Mouse (Mus musculus) heart, postnatal 0 days (tissue): ENCODE results near the gene Grn. TPM values are rescaled to one million over a fixed set of nuclear protein-coding genes. Genes with fewer than 3 reads are reported as not detected.

ENCODE experiments used
- ATAC-seq: fragments of 200-750 bp; cut with Nextera tagmentation; 2 replicates; pipeline ENCODE4 v1.8.0; 2017; ENCODE audit warnings: low read depth, moderate number of reproducible peaks, moderate library complexity; ENCODE audit not compliant: insufficient read depth
- DNase-seq: peaks from one replicate; pipeline ENCODE4 v3.0.0-alpha.2; 2016; ENCODE audit warnings: low spot score
- H3K27ac ChIP-seq: fragments of 300-500 bp; sonication (generic); 2 replicates; pipeline ENCODE4 v1.5.1; 2014; ENCODE audit warnings: low read depth, mild to moderate bottlenecking
- H3K27me3 ChIP-seq: fragments of 300-500 bp; sonication (generic); 2 replicates; pipeline ENCODE4 v1.6.1; 2014; ENCODE audit warnings: low read length, mixed read lengths; ENCODE audit not compliant: control insufficient read depth, insufficient read depth
- H3K36me3 ChIP-seq: fragments of 300-500 bp; sonication (generic); replicated peaks from 2 replicates; pipeline ENCODE4 v1.6.1; 2014; ENCODE audit warnings: low read length, mixed read lengths; ENCODE audit not compliant: control insufficient read depth, insufficient read depth
- H3K4me1 ChIP-seq: fragments of 300-500 bp; sonication (generic); 2 replicates; pipeline ENCODE4 v1.6.1; 2014; ENCODE audit warnings: antibody characterized with exemption; ENCODE audit not compliant: control insufficient read depth, insufficient read depth
- H3K4me2 ChIP-seq: fragments of 300-500 bp; sonication (generic); 2 replicates; pipeline ENCODE4 v1.6.1; 2014; ENCODE audit warnings: low read depth, mild to moderate bottlenecking, low read length, moderate library complexity
- H3K4me3 ChIP-seq: fragments of 300-500 bp; sonication (generic); 2 replicates; pipeline ENCODE4 v1.5.1; 2014; ENCODE audit warnings: low read depth, low read length
- H3K9ac ChIP-seq: fragments of 300-500 bp; sonication (generic); replicated peaks from 2 replicates; pipeline ENCODE4 v1.6.1; 2014; ENCODE audit warnings: low read depth, low read length, mixed read lengths
- H3K9me3 ChIP-seq: fragments of 300-500 bp; sonication (generic); replicated peaks from 2 replicates; pipeline ENCODE4 v1.6.1; 2016; ENCODE audit warnings: low read length; ENCODE audit not compliant: control insufficient read depth
- CTCF ChIP-seq: IDR thresholded peaks from 2 replicates; pipeline ENCODE4 v1.5.1; 2016; ENCODE audit warnings: antibody characterized with exemption, control low read depth, low read depth
- EP300 ChIP-seq: IDR thresholded peaks from 2 replicates; pipeline ENCODE4 v1.6.1; 2016; ENCODE audit warnings: antibody characterized with exemption, low read depth
- WGBS: fragments of 180-500 bp; shearing (Covaris S2); extraction: QIAGEN DNeasy Blood & Tissue Kit; methylation state at CpG from one replicate; pipeline ENCODE4 v1.1.7; 2014; 5-methylcytosine and 5-hydroxymethylcytosine counted together
- polyA plus RNA-seq: library from polyadenylated mRNA; unstranded; fragments of >200 nt; fragmentation: Nextera tagmentation; extraction: Ambion mirVana; gene quantifications from 2 replicates; pipeline ENCODE4 v1.2.1, GENCODE M21; 2015
- total RNA-seq: library from RNA; depleted of rRNA; stranded (reverse); fragments of >200 nt; gene quantifications from 2 replicates; pipeline ENCODE4 v1.2.3, GENCODE M21; 2014; ENCODE audit warnings: low replicate concordance

Grn gene
- total and polyA plus RNA-seq, 2 experiments from 2014 or later: 134 to 176 TPM

GRCm38 (mm10) chr11:102429551-102429950 lies 564 bp upstream of the Grn start:
- ATAC-seq (no peak), DNase-seq (no peak)
- Histone ChIP-seq H3K4me3 (peak overlapping the region; percentile 89), H3K27ac (peak overlapping the region; percentile 91), H3K4me1 (peaks cover 16% of the 10 kb centered on the region; the same call in 1 of the 2 replicates), H3K4me2 (peak overlapping the region; percentile 99), H3K27me3 (no peaks in the 10 kb centered on the region), H3K36me3 (no peaks in the 10 kb centered on the region; the same call in 1 of the 2 replicates), H3K9ac (peak overlapping the region; percentile 66), H3K9me3 (no peaks in the 10 kb centered on the region)
- WGBS: 19% methylated on average over 3 of the region's 3 CpGs
- no peak for TF ChIP-seq CTCF
- no peak for TF ChIP-seq EP300

GRCm38 (mm10) chr11:102431018-102431645 lies 1.0 kb downstream of the Grn start:
- Histone ChIP-seq H3K36me3 (peaks cover 15% of the 10 kb centered on the region), H3K9ac (peak overlapping the region; percentile 66), H3K4me2 (peak overlapping the region; percentile 99), H3K27ac (peak overlapping the region; percentile 91), H3K27me3 (no peaks in the 10 kb centered on the region), H3K4me1 (peaks cover 16% of the 10 kb centered on the region; the same call in 1 of the 2 replicates), H3K4me3 (peak overlapping the region; percentile 89), H3K9me3 (no peaks in the 10 kb centered on the region)
- ATAC-seq (peak; percentile 31; the same call in 1 of the 2 replicates), DNase-seq (peak; percentile 83)
- WGBS: 0% methylated on average over 7 of the region's 7 CpGs
- no peak; the same call in 1 of the 2 replicates for TF ChIP-seq EP300
- peak; percentile 84 for TF ChIP-seq CTCF

DNA sequence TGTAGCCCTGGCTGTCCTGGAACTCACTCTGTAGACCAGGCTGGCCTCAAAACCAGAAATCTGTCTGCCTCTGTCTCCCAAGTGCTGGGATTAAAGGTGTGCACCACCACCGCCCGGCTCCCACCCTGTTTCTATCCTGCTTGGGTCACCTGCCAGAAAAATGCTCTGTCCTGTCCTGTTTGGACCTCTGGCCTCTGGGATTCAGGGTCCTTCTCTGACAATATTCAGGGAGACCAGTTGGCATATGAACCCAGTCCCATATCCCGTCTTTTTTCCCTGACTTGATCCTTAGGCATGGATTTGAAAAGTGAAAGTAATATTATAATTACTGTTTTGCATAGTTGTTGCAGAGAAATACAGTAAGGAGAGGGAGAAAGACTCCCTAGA lies 1.6 kb downstream of the Grn start:
- 73% methylated on average over 3 of the region's 3 CpGs for WGBS
- Histone ChIP-seq H3K4me2 (peak overlapping the region; percentile 34; the same call in 1 of the 2 replicates), H3K27ac (no peak overlapping the region), H3K27me3 (no peaks in the 10 kb centered on the region), H3K4me3 (no peak overlapping the region), H3K9ac (no peak overlapping the region; the same call in 1 of the 2 replicates), H3K9me3 (no peaks in the 10 kb centered on the region), H3K36me3 (peaks cover 19% of the 10 kb centered on the region), H3K4me1 (peaks cover 16% of the 10 kb centered on the region; the same call in 1 of the 2 replicates)
- TF ChIP-seq CTCF: no peak
- TF ChIP-seq EP300: no peak
- ATAC-seq (no peak), DNase-seq (no peak)

- peaks cover 19% of the 10 kb centered on the region for H3K36me3 ChIP-seq
- peak overlapping the region; percentile 34; the same call in 1 of the 2 replicates for H3K4me2 ChIP-seq
- H3K4me3 ChIP-seq: no peak overlapping the region
- H3K9me3 ChIP-seq: no peaks in the 10 kb centered on the region
- H3K27me3 ChIP-seq: no peaks in the 10 kb centered on the region
- no peak overlapping the region; the same call in 1 of the 2 replicates for H3K9ac ChIP-seq
- DNase-seq (no peak), ATAC-seq (no peak)
- TF ChIP-seq EP300: no peak
- TF ChIP-seq CTCF: no peak
- 51% methylated on average over 16 of the region's 16 CpGs for WGBS
- H3K27ac ChIP-seq: no peak overlapping the region; the same call in 1 of the 2 replicates
- H3K4me1 ChIP-seq: peaks cover 20% of the 10 kb centered on the region; the same call in 1 of the 2 replicates
These were observed 2.2 kb downstream of the Grn start for GRCm38 (mm10) chr11:102432115-102432843.

GRCm38 (mm10) chr11:102432896-102433295 lies 2.8 kb downstream of the Grn start:
- no peak overlapping the region for H3K9ac ChIP-seq
- H3K9me3 ChIP-seq: no peaks in the 10 kb centered on the region
- H3K27me3 ChIP-seq: no peaks in the 10 kb centered on the region
- DNase-seq: no peak
- H3K36me3 ChIP-seq: peaks cover 19% of the 10 kb centered on the region
- ATAC-seq: no peak
- 86% methylated on average over 6 of the region's 6 CpGs for WGBS
- H3K27ac ChIP-seq: no peak overlapping the region; the same call in 1 of the 2 replicates
- no peak overlapping the region for H3K4me3 ChIP-seq
- TF ChIP-seq EP300 (no peak), CTCF (no peak)
- no peak overlapping the region for H3K4me2 ChIP-seq
- H3K4me1 ChIP-seq: peaks cover 21% of the 10 kb centered on the region; the same call in 1 of the 2 replicates
